In genomic region chr7:95350185-95350803, GRCm38 (mm10) we compare ENCODE assay signal across 19 mouse cellular contexts.
DNase-seq lines count a peak whose midpoint lies in the region; ATAC-seq and TF ChIP-seq lines count a peak whose summit lies in the region.
"Had no signal": no experiment of that assay in that cellular context is flagged by ENCODE, and none has a peak within 500 bp of the region (broad histone marks: within the 10 kb centered on the region; RNA-seq: fewer than 3 reads in every experiment).

No protein-coding gene starts in this region.

- TF ChIP-seq EP300 in lung, postnatal 0 days (IDR thresholded peaks at IDR 0.05) = no peak

- 47% methylated on average over 7 of the region's 7 CpGs for WGBS in forebrain, postnatal 0 days
- WGBS in forebrain, embryonic 11.5 days = 56% methylated on average over 7 of the region's 7 CpGs
- WGBS in embryonic facial prominence, embryonic 15.5 days = 40% methylated on average over 7 of the region's 7 CpGs
- WGBS in midbrain, embryonic 15.5 days = 42% methylated on average over 7 of the region's 7 CpGs
- WGBS in lung, postnatal 0 days = 62% methylated on average over 7 of the region's 7 CpGs

- H3K9ac ChIP-seq in forebrain, postnatal 0 days = no peak overlapping the region; the same call in 1 of the 2 replicates
- no peak overlapping the region for H3K9ac ChIP-seq in forebrain, embryonic 11.5 days (ENCODE audit: low read length)
- no peak overlapping the region for H3K9ac ChIP-seq in embryonic facial prominence, embryonic 15.5 days
- H3K9ac ChIP-seq in midbrain, embryonic 15.5 days = no peak overlapping the region
- H3K9ac ChIP-seq in lung, postnatal 0 days (replicated peaks; ENCODE audit: low read depth) = no peak overlapping the region
- H3K9ac ChIP-seq: heart, embryonic 12.5 days; limb, embryonic 12.5 days; liver, embryonic 15.5 days; neural tube, embryonic 12.5 days had no signal

- H3K27ac ChIP-seq in forebrain, postnatal 0 days (ENCODE audit: low read depth, low read length) = no peak overlapping the region
- H3K27ac ChIP-seq in forebrain, embryonic 11.5 days (ENCODE audit: low read depth, low read length) = no peak overlapping the region
- 0 out of 2 replicates have a peak overlapping the region, but pooled peaks have one; percentile 22 for H3K27ac ChIP-seq in embryonic facial prominence, embryonic 15.5 days (replicated peaks)
- H3K27ac ChIP-seq in midbrain, embryonic 15.5 days = no peak overlapping the region
- no peak overlapping the region for H3K27ac ChIP-seq in lung, postnatal 0 days (ENCODE audit: low read length)
- H3K27ac ChIP-seq: limb, embryonic 12.5 days; liver, embryonic 15.5 days; neural tube, embryonic 12.5 days had no signal

- no peak overlapping the region for H3K4me3 ChIP-seq in forebrain, postnatal 0 days (ENCODE audit: low read depth, low read length)
- no peak overlapping the region for H3K4me3 ChIP-seq in forebrain, embryonic 11.5 days (ENCODE audit: low read depth, low read length)
- no peak overlapping the region for H3K4me3 ChIP-seq in embryonic facial prominence, embryonic 15.5 days (replicated peaks)
- H3K4me3 ChIP-seq in midbrain, embryonic 15.5 days = no peak overlapping the region
- H3K4me3 ChIP-seq in lung, postnatal 0 days (ENCODE audit: low read depth, low read length) = no peak overlapping the region
- H3K4me3 ChIP-seq: heart, embryonic 12.5 days; limb, embryonic 12.5 days; liver, embryonic 15.5 days; neural tube, embryonic 12.5 days had no signal

- 0 out of 2 replicates have a peak, but pooled peaks have one; percentile 1 for TF ChIP-seq CTCF in forebrain, postnatal 0 days (IDR thresholded peaks at IDR 0.05; ENCODE audit: low read depth)
- no peak for TF ChIP-seq CTCF in lung, postnatal 0 days (IDR thresholded peaks at IDR 0.05)

- H3K9me3 ChIP-seq in forebrain, postnatal 0 days (ENCODE audit: low read length) = no peaks in the 10 kb centered on the region
- H3K9me3 ChIP-seq in forebrain, embryonic 11.5 days (ENCODE audit: control insufficient read depth, low read length) = no peaks in the 10 kb centered on the region
- no peaks in the 10 kb centered on the region for H3K9me3 ChIP-seq in embryonic facial prominence, embryonic 15.5 days (replicated peaks)
- no peaks in the 10 kb centered on the region for H3K9me3 ChIP-seq in midbrain, embryonic 15.5 days
- no peaks in the 10 kb centered on the region for H3K9me3 ChIP-seq in lung, postnatal 0 days (ENCODE audit: low read length)
- H3K9me3 ChIP-seq: heart, embryonic 12.5 days; limb, embryonic 12.5 days; liver, embryonic 15.5 days; neural tube, embryonic 12.5 days had no signal

- no peaks in the 10 kb centered on the region for H3K27me3 ChIP-seq in forebrain, postnatal 0 days (ENCODE audit: insufficient read depth, low read length)
- H3K27me3 ChIP-seq in forebrain, embryonic 11.5 days (ENCODE audit: control insufficient read depth, insufficient read depth, low read length) = no peaks in the 10 kb centered on the region
- no peaks in the 10 kb centered on the region for H3K27me3 ChIP-seq in embryonic facial prominence, embryonic 15.5 days
- H3K27me3 ChIP-seq in midbrain, embryonic 15.5 days (replicated peaks) = no peaks in the 10 kb centered on the region
- H3K27me3 ChIP-seq in lung, postnatal 0 days (replicated peaks; ENCODE audit: insufficient read depth, low read length) = no peaks in the 10 kb centered on the region
- H3K27me3 ChIP-seq: heart, embryonic 12.5 days; limb, embryonic 12.5 days; liver, embryonic 15.5 days; neural tube, embryonic 12.5 days had no signal

- intact Hi-C loops in left cerebral cortex, postnatal 14 days (cut with DNase I) = no loop called here

- H3K4me2 ChIP-seq in forebrain, postnatal 0 days (ENCODE audit: low read depth) = no peak overlapping the region
- no peak overlapping the region for H3K4me2 ChIP-seq in forebrain, embryonic 11.5 days (ENCODE audit: low read depth, low read length, severe bottlenecking)
- no peak overlapping the region for H3K4me2 ChIP-seq in embryonic facial prominence, embryonic 15.5 days (replicated peaks)
- H3K4me2 ChIP-seq in midbrain, embryonic 15.5 days = no peak overlapping the region
- no peak overlapping the region for H3K4me2 ChIP-seq in lung, postnatal 0 days (replicated peaks; ENCODE audit: low read depth, low read length)
- H3K4me2 ChIP-seq: heart, embryonic 12.5 days; limb, embryonic 12.5 days; liver, embryonic 15.5 days; neural tube, embryonic 12.5 days had no signal

- no peak for DNase-seq in forebrain, postnatal 0 days
- DNase-seq in forebrain, embryonic 11.5 days (ENCODE audit: low spot score) = no peak
- DNase-seq in ZHBTc4 (ENCODE audit: low read depth, low spot score) = peak; percentile 3
- DNase-seq in lung, postnatal 0 days (ENCODE audit: low spot score) = no peak
- no peak for DNase-seq in left cerebral cortex, postnatal 14 days (ENCODE audit: low spot score in 2 of 2)
- no peak for DNase-seq in cerebellum, postnatal 14 days
- DNase-seq: cerebellum, postnatal 36 days; gastrocnemius, postnatal 25 days; kidney, adult 18-20 months; layer of hippocampus, postnatal 36 days; lung, postnatal 14 days; spleen, adult 18-20 months; thymus, postnatal 25 days had no signal

- H3K4me1 ChIP-seq in forebrain, postnatal 0 days (ENCODE audit: insufficient read depth) = 0 out of 2 replicates have a peak, but pooled peaks cover 3% of the 10 kb centered on the region
- H3K4me1 ChIP-seq in forebrain, embryonic 11.5 days (replicated peaks; ENCODE audit: control insufficient read depth, insufficient read depth, low read length) = no peaks in the 10 kb centered on the region
- H3K4me1 ChIP-seq in embryonic facial prominence, embryonic 15.5 days = no peaks in the 10 kb centered on the region
- no peaks in the 10 kb centered on the region; the same call in 1 of the 2 replicates for H3K4me1 ChIP-seq in midbrain, embryonic 15.5 days
- no peaks in the 10 kb centered on the region for H3K4me1 ChIP-seq in lung, postnatal 0 days (ENCODE audit: insufficient read depth, low read depth, low read length)
- H3K4me1 ChIP-seq: heart, embryonic 12.5 days; liver, embryonic 15.5 days; neural tube, embryonic 12.5 days had no signal

- no peak for ATAC-seq in forebrain, postnatal 0 days
- no peak for ATAC-seq in forebrain, embryonic 11.5 days (replicated peaks; ENCODE audit: low FRiP score)
- peak; percentile 78 for ATAC-seq in embryonic facial prominence, embryonic 15.5 days (ENCODE audit: insufficient number of reproducible peaks, low FRiP score, low TSS enrichment, low read depth)
- ATAC-seq in midbrain, embryonic 15.5 days (replicated peaks) = peak; percentile 82
- ATAC-seq in lung, postnatal 0 days = no peak

- H3K36me3 ChIP-seq in forebrain, postnatal 0 days (ENCODE audit: insufficient read depth) = no peaks in the 10 kb centered on the region
- H3K36me3 ChIP-seq in forebrain, embryonic 11.5 days (ENCODE audit: control insufficient read depth, insufficient read depth, low read length) = no peaks in the 10 kb centered on the region
- no peaks in the 10 kb centered on the region for H3K36me3 ChIP-seq in embryonic facial prominence, embryonic 15.5 days
- no peaks in the 10 kb centered on the region for H3K36me3 ChIP-seq in midbrain, embryonic 15.5 days (replicated peaks)
- no peaks in the 10 kb centered on the region for H3K36me3 ChIP-seq in lung, postnatal 0 days (ENCODE audit: insufficient read depth, low read length)
- H3K36me3 ChIP-seq: heart, embryonic 12.5 days; limb, embryonic 12.5 days; liver, embryonic 15.5 days; neural tube, embryonic 12.5 days had no signal

Comparison
In these comparisons a context has a peak if more than half of its experiments do, and no peak if none do; other contexts are left out.
1. ATAC-seq: peak in embryonic facial prominence, embryonic 15.5 days (single experiment) and midbrain, embryonic 15.5 days (single experiment); none in forebrain, postnatal 0 days (single experiment), forebrain, embryonic 11.5 days (single experiment) and lung, postnatal 0 days (single experiment).